Mouse (Mus musculus): Measurements from ENCODE around the gene Dusp5.

The Dusp5 gene

DNA sequence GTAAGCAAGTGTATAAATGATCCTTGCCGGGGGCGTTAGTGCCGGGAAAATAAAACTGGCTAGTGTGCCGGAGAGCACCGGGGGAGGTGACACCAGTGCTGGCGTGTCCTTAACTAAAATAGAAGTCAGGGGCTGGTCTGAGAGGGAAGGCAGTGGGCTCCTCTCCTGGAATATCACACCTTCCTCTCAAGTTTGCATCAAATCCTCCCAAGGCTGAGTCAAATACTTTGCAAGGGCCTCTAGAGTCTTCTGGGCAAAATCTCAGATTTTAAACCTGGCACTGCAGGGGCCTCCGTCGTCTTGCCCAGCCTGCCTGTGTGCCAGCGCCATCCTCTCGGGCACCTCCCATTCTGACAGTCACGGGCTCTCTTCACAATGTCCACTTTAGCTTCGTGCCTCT, 22.1 kb downstream of the Dusp5 start:
- no peak for DNase-seq

DNA sequence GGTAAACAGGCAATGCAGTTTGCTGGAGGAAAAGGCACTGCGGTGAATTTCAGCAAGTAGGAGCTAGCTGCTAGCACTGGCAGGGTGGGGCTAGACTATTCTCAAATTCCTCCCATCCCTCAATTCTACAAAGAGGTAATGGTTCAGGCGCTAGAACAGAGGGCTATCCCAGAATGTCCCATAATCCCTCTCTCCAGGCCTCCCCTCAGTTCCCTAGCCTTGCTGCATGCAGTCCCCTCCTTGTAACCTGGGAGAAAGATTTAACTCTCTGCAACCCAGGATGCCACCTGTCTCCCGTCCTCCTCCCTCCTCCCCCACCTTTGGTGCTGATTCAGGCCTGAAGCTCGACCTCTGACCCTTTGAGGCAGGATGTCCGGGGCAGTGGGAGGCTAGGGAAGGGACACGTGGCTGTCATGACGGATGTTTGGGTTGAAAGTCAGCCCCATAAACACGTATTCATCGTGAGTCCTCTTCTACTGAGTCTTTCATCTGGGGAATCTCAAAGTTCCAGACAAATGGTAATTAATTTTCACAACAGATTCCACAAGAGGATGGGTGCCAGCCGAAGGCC, 23.4 kb downstream of the Dusp5 start:
- no peak for DNase-seq

- no peak for DNase-seq
These were observed 23.9 kb downstream of the Dusp5 start for GRCm38 (mm10) chr19:53552795-53553194.

DNA sequence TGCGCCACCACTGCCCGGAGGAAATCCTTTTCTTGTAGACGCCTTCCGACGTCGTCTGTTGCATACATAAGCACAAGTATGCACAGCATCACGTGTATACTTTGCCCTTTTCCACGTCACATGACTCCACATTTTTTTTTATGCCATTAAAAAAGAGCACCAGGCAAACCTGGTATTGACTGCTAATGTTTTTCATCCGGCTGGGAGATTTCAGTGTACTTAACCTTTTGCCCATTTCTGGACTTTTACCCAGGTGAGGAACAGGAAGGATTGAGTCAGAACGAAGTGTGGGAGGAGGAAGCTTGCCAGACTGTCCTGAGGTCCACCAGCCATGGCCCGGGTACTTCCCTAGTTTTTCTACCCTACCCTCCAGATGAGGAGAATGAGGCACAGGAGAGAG, 25.5 kb downstream of the Dusp5 start:
- no peak for DNase-seq

GRCm38 (mm10) chr19:53554981-53555616, 26.2 kb downstream of the Dusp5 start:
- DNase-seq: no peak

DNA sequence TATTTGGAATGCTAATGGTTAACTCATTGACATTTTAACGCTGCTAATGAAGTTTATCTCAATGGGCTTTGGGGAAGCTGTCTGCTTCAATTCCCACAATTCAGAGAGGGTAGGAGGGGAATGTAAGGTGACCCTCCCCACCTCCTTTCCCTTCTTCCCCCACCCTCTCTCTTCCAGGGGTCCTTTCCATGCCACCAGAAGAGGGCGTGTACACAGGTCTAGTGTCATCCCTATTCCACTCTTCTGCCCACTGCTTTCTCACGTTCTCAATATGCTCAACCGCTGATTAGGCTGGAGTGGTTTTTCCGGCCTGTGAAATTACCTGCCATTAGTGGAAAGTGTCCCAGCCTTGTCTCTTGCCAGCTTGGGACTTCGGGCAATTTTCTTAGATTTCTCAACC, 27.9 kb downstream of the Dusp5 start:
- DNase-seq: no peak

- DNase-seq: no peak
These were observed 28.5 kb downstream of the Dusp5 start for GRCm38 (mm10) chr19:53557267-53557936.

- DNase-seq: no peak
These were observed 31.5 kb downstream of the Dusp5 start for GRCm38 (mm10) chr19:53560436-53560835.

- no peak for DNase-seq
These were observed 35.3 kb downstream of the Dusp5 start for GRCm38 (mm10) chr19:53564174-53564573.

- DNase-seq: no peak
These were observed 36.8 kb downstream of the Dusp5 start for GRCm38 (mm10) chr19:53565565-53566277.

GRCm38 (mm10) chr19:53567864-53568263, 39.0 kb downstream of the Dusp5 start:
- no peak for DNase-seq

- no peak for DNase-seq
These were observed 39.6 kb downstream of the Dusp5 start for GRCm38 (mm10) chr19:53568553-53568952.

DNA sequence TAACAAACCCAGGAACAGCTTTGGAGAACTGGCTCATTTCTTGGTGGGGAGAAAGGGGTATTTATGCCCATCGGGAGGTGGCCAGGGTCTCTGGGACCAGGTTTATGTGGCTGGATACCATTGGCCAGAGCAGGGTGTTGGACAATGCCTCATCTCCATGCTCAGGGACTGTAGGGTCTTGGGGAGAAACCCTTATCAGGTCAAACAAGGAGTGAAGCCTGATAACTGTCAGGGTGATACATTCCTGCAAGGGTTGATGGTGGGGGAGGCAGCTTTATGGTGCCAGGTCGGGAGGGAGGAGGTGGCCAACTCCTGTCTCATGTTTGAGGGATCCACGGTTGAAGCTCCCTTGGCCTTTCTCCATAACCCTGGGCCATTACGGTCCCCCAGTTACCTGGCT, 42.1 kb downstream of the Dusp5 start:
- no peak for DNase-seq

DNA sequence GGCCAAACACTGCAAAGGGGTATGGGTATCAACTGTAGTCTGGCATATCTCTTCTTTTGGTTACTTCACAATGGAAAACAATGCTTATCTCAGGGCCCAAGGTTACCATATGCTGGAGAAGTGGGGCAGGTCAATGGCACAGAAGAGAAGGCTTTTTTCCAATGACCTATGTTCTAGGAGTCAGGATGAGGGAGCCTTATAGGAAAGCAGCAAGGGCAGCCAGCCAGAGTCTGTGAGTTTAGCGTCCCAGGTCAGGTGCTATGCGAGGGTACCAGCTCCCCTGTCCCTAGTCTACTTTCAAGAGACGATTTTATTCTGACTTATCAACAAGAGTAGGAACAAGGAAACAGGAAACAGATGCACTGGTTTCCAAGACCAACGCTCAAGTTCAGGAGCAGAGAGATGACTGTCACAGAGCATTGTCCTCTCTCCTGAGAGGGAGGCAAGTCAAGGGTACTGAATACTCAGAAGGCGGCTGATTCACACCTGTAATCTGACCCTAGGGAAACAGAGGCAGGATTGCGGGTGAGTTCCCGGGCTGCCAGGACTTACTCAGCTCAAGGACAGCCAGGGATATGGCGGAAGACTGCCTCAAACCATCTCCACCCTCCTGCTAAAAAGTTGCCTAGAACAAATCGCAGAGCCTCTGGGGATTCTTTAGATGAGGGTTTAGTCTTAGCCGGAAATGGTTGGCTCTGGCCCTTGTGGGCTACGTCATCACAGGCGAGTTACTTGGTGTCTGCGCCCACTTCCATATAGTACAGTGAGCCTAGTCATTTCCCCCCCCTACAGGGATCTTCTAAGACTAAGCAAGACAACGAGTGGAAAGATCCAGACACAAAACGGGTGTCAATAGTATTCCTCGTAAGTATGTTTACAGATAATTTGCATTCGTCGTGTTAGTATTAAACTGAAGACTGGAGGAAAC, 42.9 kb downstream of the Dusp5 start:
- DNase-seq: no peak

DNA sequence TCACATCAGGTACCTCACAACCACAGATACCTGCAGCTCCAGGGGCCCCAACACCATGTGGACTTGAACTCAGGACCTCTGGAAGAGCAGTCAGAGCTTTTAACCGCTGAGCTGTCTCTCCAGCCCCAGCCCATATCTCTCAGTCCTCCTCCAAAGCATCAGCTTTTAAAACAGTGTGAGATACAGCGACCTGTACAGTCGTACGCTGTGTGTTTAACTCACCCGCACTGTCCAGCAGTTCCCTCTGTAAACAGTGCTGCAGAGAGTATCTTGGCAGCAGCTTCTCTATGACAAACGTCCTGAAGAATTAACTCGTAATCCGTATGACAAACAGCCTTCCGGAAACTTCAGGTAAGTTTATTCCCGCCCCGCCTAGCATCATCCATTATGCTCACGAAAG, 43.7 kb downstream of the Dusp5 start:
- DNase-seq: no peak

GRCm38 (mm10) chr19:53573151-53573550, 44.2 kb downstream of the Dusp5 start:
- no peak for DNase-seq

DNA sequence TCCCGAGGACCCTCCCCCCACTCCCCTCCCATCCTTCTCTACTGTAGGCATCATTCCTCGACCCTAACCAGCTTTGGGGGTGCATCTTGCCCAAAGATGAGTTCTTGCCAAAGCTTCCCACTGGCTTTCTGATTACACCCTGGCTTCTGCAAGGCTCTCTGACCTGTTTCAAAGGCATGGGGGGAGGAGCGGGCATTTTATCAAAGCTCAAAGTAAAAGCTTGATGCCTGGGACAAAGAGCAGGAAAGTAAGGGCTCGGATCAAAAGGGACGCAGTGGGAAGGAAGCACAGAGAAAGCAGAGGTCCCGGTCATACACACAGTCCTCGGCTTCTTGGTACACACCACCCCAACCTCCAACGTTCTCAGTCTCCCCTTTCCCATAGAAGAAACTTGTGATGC, 45.2 kb downstream of the Dusp5 start:
- DNase-seq: no peak

- no peak for DNase-seq
These were observed 45.6 kb downstream of the Dusp5 start for GRCm38 (mm10) chr19:53574546-53574945.

GRCm38 (mm10) chr19:53575296-53576010, 46.5 kb downstream of the Dusp5 start:
- no peak for DNase-seq

DNA sequence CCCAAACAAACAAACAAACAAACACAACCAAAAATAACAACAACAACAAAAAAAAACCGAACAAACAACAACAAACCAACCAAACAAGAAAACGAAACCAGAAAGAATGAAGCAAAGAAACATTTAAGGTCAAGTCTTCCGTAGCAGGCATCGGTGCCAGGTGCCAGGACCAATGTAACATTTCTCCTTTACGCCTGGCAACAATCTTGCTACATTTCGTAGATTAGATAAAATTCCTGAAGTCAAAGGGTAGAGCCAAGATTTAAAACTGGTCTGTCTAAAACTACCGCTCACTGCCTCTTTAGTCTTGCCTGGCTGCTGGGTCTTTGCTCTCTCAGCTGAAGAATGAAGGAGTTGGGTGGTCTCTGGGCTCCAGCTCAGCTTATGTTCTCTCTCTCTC, 47.2 kb downstream of the Dusp5 start:
- DNase-seq: no peak

- no peak for DNase-seq
These were observed 48.3 kb downstream of the Dusp5 start for GRCm38 (mm10) chr19:53577025-53577800.

Measured in spleen, adult 18-20 months (tissue).